Mouse (Mus musculus): Measurements from ENCODE around the gene Hnrnpa3.
"Not testable (repeated sequence)": the region's sequence is repeated elsewhere in the genome, so short reads cannot be mapped to it uniquely, and the experiment has no call there.

GRCm38 (mm10) chr2:75610602-75611001 is 48.5 kb upstream of the Hnrnpa3 start:
- TF ChIP-seq CTCF (IDR thresholded peaks at IDR 0.05; ENCODE audit: extremely low read depth, insufficient read length, insufficient replicate concordance, low read depth, low read length); POLR2A (IDR thresholded peaks at IDR 0.05; ENCODE audit: low read depth, low read length): not testable (repeated sequence)
